Mouse (Mus musculus) lung, adult 2 months (tissue): ENCODE results near the gene AC131692.1.

Experiments
- CTCF ChIP-seq: fragments of 200-500 bp; IDR thresholded peaks from 2 replicates; pipeline ENCODE4 v1.5.1; 2011; ENCODE audit warnings: mild to moderate bottlenecking, low read length, control low read depth; ENCODE audit not compliant: insufficient read depth
- POLR2A ChIP-seq: fragments of 200-500 bp; IDR thresholded peaks from 2 replicates; pipeline ENCODE4 v1.6.1; 2011; ENCODE audit warnings: low read depth, mild to moderate bottlenecking, control low read depth, low read length, borderline replicate concordance; ENCODE audit errors: extremely low read depth

- TF ChIP-seq CTCF, result no peak
- peak; percentile 76; the same call in 1 of the 2 replicates for TF ChIP-seq POLR2A
These were observed 9.6 kb upstream of the AC131692.1 start, which contains the start of the genes Zfpl1 and Cdca5 for GRCm38 (mm10) chr19:6084478-6085248.
